Mouse (Mus musculus) C2C12 (cell line): ENCODE measurements around the gene Samhd1.

ENCODE experiments used
- CTCF ChIP-seq: IDR thresholded peaks from one replicate; pipeline ENCODE4 v1.5.1; 2011; ENCODE audit not compliant: control insufficient read depth, insufficient read depth, insufficient read length
- MAX ChIP-seq: IDR thresholded peaks from one replicate; pipeline ENCODE4 v1.6.1; 2011; ENCODE audit warnings: mild to moderate bottlenecking, control low read depth

GRCm38 (mm10) chr2:157075226-157075625 lies 59.8 kb downstream of the Samhd1 start:
- TF ChIP-seq MAX = no peak
- TF ChIP-seq CTCF = no peak
